Mouse (Mus musculus): ENCODE results near the gene Papln.

The Papln gene

DNA sequence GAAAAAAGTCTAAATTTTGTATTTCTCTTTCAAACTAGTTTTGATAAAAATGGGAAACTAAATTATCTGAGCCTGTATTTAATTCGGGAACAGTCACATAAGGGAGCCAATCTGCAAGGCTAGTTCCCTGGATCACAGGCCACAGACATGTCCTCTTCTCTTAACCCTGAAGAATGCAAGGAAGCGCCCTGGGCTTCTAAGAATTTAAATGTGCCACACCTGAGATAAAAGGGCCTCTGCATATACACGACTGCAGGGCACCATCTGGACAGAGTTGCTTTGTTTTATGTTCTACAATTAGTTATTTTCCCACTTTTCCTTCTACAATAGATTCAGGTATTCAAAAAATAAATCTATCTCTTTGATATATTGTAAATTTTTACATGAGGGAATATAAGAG is 67.0 kb downstream of the Papln start:
- DNase-seq (ENCODE audit: low spot score in 2 of 2) = no peak

- no peak for DNase-seq (ENCODE audit: low spot score in 2 of 2)
Observed at GRCm38 (mm10) chr12:83833979-83834378, 70.5 kb downstream of the Papln start.

- DNase-seq (ENCODE audit: low spot score in 2 of 2) = peak in 1 of 2 experiments; percentile 28
Observed at GRCm38 (mm10) chr12:83841409-83842190, 78.2 kb downstream of the Papln start.

Measured in frontal cortex, postnatal 36 days (tissue).